Mouse (Mus musculus) CH12.LX (cell line): Measurements from ENCODE around the gene Phpt1. TPM values are rescaled to one million over a fixed set of nuclear protein-coding genes. Genes with fewer than 3 reads are reported as not detected.
A peak's percentile ranks its signal among the peaks of the same experiment; 100 is the strongest.

ENCODE experiments used
- DNase-seq: peaks from one replicate; pipeline ENCODE4 v3.0.0-alpha.2; 2013; ENCODE audit errors: extremely low read depth
- H3K27ac ChIP-seq: 2 replicates; pipeline ENCODE4 v1.5.1; 2012; ENCODE audit warnings: low read depth, mild to moderate bottlenecking, control low read depth, moderate library complexity; ENCODE audit not compliant: insufficient read depth
- H3K27me3 ChIP-seq: replicated peaks from 2 replicates; pipeline ENCODE3; 2012; ENCODE audit warnings: inconsistent platforms
- H3K36me3 ChIP-seq, 2 experiments: replicated peaks in 1 of 2; 2 replicates each; pipeline versions ENCODE3 to v1.6.1; 2012; ENCODE audit warnings: inconsistent platforms in 1 of 2, low read length in 1 of 2, mild to moderate bottlenecking in 1 of 2, mixed read lengths in 1 of 2, moderate library complexity in 1 of 2; ENCODE audit not compliant: control insufficient read depth in 1 of 2, insufficient read depth in 1 of 2
- H3K4me1 ChIP-seq, 2 experiments: 2 replicates each; pipeline ENCODE4 v1.6.1; 2012; ENCODE audit warnings: inconsistent platforms in 1 of 2, moderate library complexity in 1 of 2; ENCODE audit not compliant: insufficient read depth in 2 of 2, control insufficient read depth in 1 of 2
- H3K4me2 ChIP-seq: 2 replicates; pipeline ENCODE4 v1.6.1; 2012; ENCODE audit warnings: low read depth, mild to moderate bottlenecking, control low read depth; ENCODE audit not compliant: poor library complexity, insufficient read depth, severe bottlenecking
- H3K4me3 ChIP-seq, 3 experiments: fragments of 150-350 bp in 1 of 3; sonication (generic) in 1 of 3; replicated peaks in 1 of 3; 2 replicates each; pipeline versions ENCODE3 to v1.5.1; 2011 to 2012; ENCODE audit warnings: low read depth in 2 of 3, low read length in 2 of 3, mild to moderate bottlenecking in 2 of 3, moderate library complexity in 2 of 3, control low read depth in 1 of 3, improper control_type of control experiment in 1 of 3, inconsistent platforms in 1 of 3, mixed read lengths in 1 of 3; ENCODE audit not compliant: poor library complexity in 1 of 3
- H3K79me2 ChIP-seq: replicated peaks from 2 replicates; pipeline ENCODE4 v1.6.1; 2012; ENCODE audit warnings: mild to moderate bottlenecking, moderate library complexity; ENCODE audit not compliant: control insufficient read depth, poor library complexity, insufficient read depth, severe bottlenecking; ENCODE audit errors: extremely low read depth
- H3K9ac ChIP-seq: 2 replicates; pipeline ENCODE4 v1.6.1; 2012; ENCODE audit warnings: low read depth, mild to moderate bottlenecking, control low read depth, moderate library complexity; ENCODE audit not compliant: insufficient read depth
- H3K9me3 ChIP-seq: replicated peaks from 2 replicates; pipeline ENCODE3; 2012; ENCODE audit warnings: low read length, inconsistent platforms, mixed read lengths
- BHLHE40 ChIP-seq: IDR thresholded peaks from 2 replicates; pipeline ENCODE4 v1.6.1; 2011; ENCODE audit warnings: mild to moderate bottlenecking, low read depth, low read length, improper control_type of control experiment
- CTCF ChIP-seq, 2 experiments: IDR thresholded peaks in 1 of 2; conservative IDR thresholded peaks in 1 of 2; 2 replicates each; pipeline ENCODE4 v1.5.1; 2011 to 2012; ENCODE audit warnings: low read depth in 2 of 2, low read length in 2 of 2, improper control_type of control experiment in 1 of 2, inconsistent platforms in 1 of 2, mild to moderate bottlenecking in 1 of 2, moderate library complexity in 1 of 2
- ELF1 ChIP-seq: IDR thresholded peaks from 2 replicates; pipeline ENCODE4 v1.6.1; 2014; ENCODE audit warnings: low read depth, mild to moderate bottlenecking, inconsistent platforms, low read length, improper control_type of control experiment
- GABPA ChIP-seq: IDR thresholded peaks from 2 replicates; pipeline ENCODE4 v1.6.1; 2012; ENCODE audit warnings: low read depth, low read length, improper control_type of control experiment, inconsistent platforms; ENCODE audit not compliant: insufficient replicate concordance
- IRF4 ChIP-seq: IDR thresholded peaks from 2 replicates; pipeline ENCODE4 v1.6.1; 2014; ENCODE audit warnings: low read depth, mild to moderate bottlenecking, inconsistent platforms, low read length, improper control_type of control experiment
- JUN ChIP-seq: IDR thresholded peaks from 2 replicates; pipeline ENCODE4 v1.6.1; 2011; ENCODE audit warnings: low read depth, mild to moderate bottlenecking, low read length, improper control_type of control experiment, moderate library complexity; ENCODE audit not compliant: insufficient read depth
- KAT2A ChIP-seq: IDR thresholded peaks from 2 replicates; pipeline ENCODE4 v1.6.1; 2012; ENCODE audit warnings: low read length, improper control_type of control experiment, inconsistent platforms; ENCODE audit not compliant: insufficient replicate concordance
- MAFK ChIP-seq: IDR thresholded peaks from 2 replicates; pipeline ENCODE4 v1.6.1; 2011; ENCODE audit warnings: low read length, improper control_type of control experiment; ENCODE audit not compliant: insufficient replicate concordance
- MAX ChIP-seq: IDR thresholded peaks from 2 replicates; pipeline ENCODE4 v1.6.1; 2011; ENCODE audit warnings: low read length, improper control_type of control experiment
- MEF2A ChIP-seq: IDR thresholded peaks from 2 replicates; pipeline ENCODE4 v1.6.1; 2014; ENCODE audit warnings: low read depth, mild to moderate bottlenecking, inconsistent platforms, low read length, improper control_type of control experiment, borderline replicate concordance
- MXI1 ChIP-seq: IDR thresholded peaks from 2 replicates; pipeline ENCODE4 v1.6.1; 2011; ENCODE audit warnings: mild to moderate bottlenecking, low read depth, low read length, improper control_type of control experiment
- MYC ChIP-seq: IDR thresholded peaks from 2 replicates; pipeline ENCODE4 v1.6.1; 2011; ENCODE audit warnings: low read depth, mild to moderate bottlenecking, improper control_type of control experiment, low read length
- PAX5 ChIP-seq: IDR thresholded peaks from 2 replicates; pipeline ENCODE4 v1.6.1; 2012; ENCODE audit warnings: low read length, inconsistent platforms, mixed read lengths
- POLR2A ChIP-seq: IDR thresholded peaks from 2 replicates; pipeline ENCODE4 v1.6.1; 2011; ENCODE audit warnings: low read depth, mild to moderate bottlenecking, improper control_type of control experiment, low read length
- RAD21 ChIP-seq: IDR thresholded peaks from 2 replicates; pipeline ENCODE4 v1.6.1; 2011; ENCODE audit warnings: low read depth, mild to moderate bottlenecking, low read length, improper control_type of control experiment, moderate library complexity
- RCOR1 ChIP-seq: conservative IDR thresholded peaks from 2 replicates; pipeline ENCODE4 v1.6.1; 2012; ENCODE audit warnings: low read depth, mild to moderate bottlenecking, inconsistent platforms, low read length, improper control_type of control experiment
- SIN3A ChIP-seq: IDR thresholded peaks from 2 replicates; pipeline ENCODE4 v1.6.1; 2012; ENCODE audit warnings: low read length, improper control_type of control experiment, inconsistent platforms
- SMC3 ChIP-seq: IDR thresholded peaks from 2 replicates; pipeline ENCODE4 v1.6.1; 2011; ENCODE audit warnings: low read depth, low read length, improper control_type of control experiment
- TCF12 ChIP-seq: IDR thresholded peaks from 2 replicates; pipeline ENCODE4 v1.6.1; 2014; ENCODE audit warnings: low read depth, mild to moderate bottlenecking, inconsistent platforms, low read length, improper control_type of control experiment
- USF1 ChIP-seq: IDR thresholded peaks from 2 replicates; pipeline ENCODE4 v1.6.1; 2014; ENCODE audit warnings: low read depth, mild to moderate bottlenecking, inconsistent platforms, low read length, improper control_type of control experiment
- USF2 ChIP-seq: conservative IDR thresholded peaks from 2 replicates; pipeline ENCODE4 v1.6.1; 2011; ENCODE audit warnings: low read depth, low read length, improper control_type of control experiment
- ZC3H11A ChIP-seq: IDR thresholded peaks from 2 replicates; pipeline ENCODE4 v1.6.1; 2012; ENCODE audit warnings: low read depth, mild to moderate bottlenecking, inconsistent platforms, low read length, improper control_type of control experiment
- ZMIZ1 ChIP-seq: IDR thresholded peaks from 2 replicates; pipeline ENCODE4 v1.6.1; 2012; ENCODE audit warnings: low read depth, mild to moderate bottlenecking, inconsistent platforms, low read length, improper control_type of control experiment
- ZNF384 ChIP-seq: IDR thresholded peaks from 2 replicates; pipeline ENCODE4 v1.6.1; 2012; ENCODE audit warnings: low read depth, low read length, improper control_type of control experiment, inconsistent platforms
- dilution Hi-C: fragments of 300-500 bp; cut with MboI; formaldehyde crosslinking; loops from 2 replicates; pipeline ENCODE4 v1.14.3; 2020; ENCODE audit warnings: low sequenced_read_pairs; ENCODE audit not compliant: extremely low pct_unique_long_range_greater_than_20kb, extremely low pct_ligation_motif_present
- in situ Hi-C: fragments of 300-500 bp; cut with MboI; formaldehyde crosslinking; loops from 3 replicates; pipeline ENCODE4 v1.14.3; 2019; ENCODE audit warnings: low sequenced_read_pairs, low pct_ligation_motif_present, low pct_unique_long_range_greater_than_20kb, mixed read lengths
- polyA plus RNA-seq: library from polyadenylated mRNA; unstranded; fragments of >175 nt; gene quantifications from 2 replicates; pipeline ENCODE4 v1.2.1, GENCODE M21; 2012; ENCODE audit warnings: low read depth; ENCODE audit not compliant: insufficient read length
- total RNA-seq, 2 experiments: library from RNA; depleted of rRNA; stranded (reverse); fragments of 300-350 nt in 1 of 2; fragments of >200 nt in 1 of 2; gene quantifications; 2 replicates each; pipeline ENCODE4 v1.2.3; 2012 to 2014

Gene Phpt1
- total and polyA plus RNA-seq, 3 experiments = 37.9 to 66.9 (median 46.6) TPM

- no peaks in the 10 kb centered on the region for H3K79me2 ChIP-seq
- no peak overlapping the region for H3K27ac ChIP-seq
- DNase-seq = peak; percentile 24
- H3K36me3 ChIP-seq = peaks cover 35 to 67% of the 10 kb centered on the region in 2 experiments
- H3K4me3 ChIP-seq = no peak overlapping the region
- H3K27me3 ChIP-seq = no peaks in the 10 kb centered on the region
- H3K4me1 ChIP-seq = peaks cover 9 to 35% of the 10 kb centered on the region in 2 experiments; a peak in 3 of 4 replicates
- dilution Hi-C loops (no loop called here), in situ Hi-C loops (no loop called here)
- peaks cover 39% of the 10 kb centered on the region for H3K9me3 ChIP-seq
- H3K4me2 ChIP-seq = no peak overlapping the region
- H3K9ac ChIP-seq = no peak overlapping the region
- TF ChIP-seq PAX5 (no peak), ZC3H11A (no peak), KAT2A (no peak), ELF1 (no peak), SMC3 (peak; percentile 15; the same call in 1 of the 2 replicates), ZMIZ1 (no peak), MYC (no peak), RAD21 (no peak; the same call in 1 of the 2 replicates), MEF2A (no peak), GABPA (no peak), IRF4 (no peak), MAX (no peak), CTCF (conservative IDR thresholded peaks at IDR 0.05 in 1 of 2, IDR thresholded peaks at IDR 0.05 in 1 of 2; ENCODE audit: low read depth in 2 of 2, low read length in 2 of 2) (peak in 1 of 2 experiments; percentile 42; a peak in 2 of 4 replicates), MAFK (no peak), USF2 (no peak), ZNF384 (no peak)
Observed at GRCm38 (mm10) chr2:25579737-25580460, 4.9 kb upstream of the Phpt1 start.

GRCm38 (mm10) chr2:25578796-25579736 lies 4.0 kb upstream of the Phpt1 start:
- H3K4me3 ChIP-seq = peak overlapping the region in 1 of 3 experiments; percentile 19
- in situ Hi-C loops = no loop called here
- TF ChIP-seq USF2 = no peak
- no peak for TF ChIP-seq MEF2A
- TF ChIP-seq TCF12 = no peak
- no peak for TF ChIP-seq USF1
- no peak for TF ChIP-seq RAD21
- TF ChIP-seq ELF1 = no peak
- no peak for TF ChIP-seq RCOR1
- no peak for TF ChIP-seq SIN3A
- no peak for TF ChIP-seq BHLHE40
- TF ChIP-seq JUN = no peak
- no peak for TF ChIP-seq MXI1
- TF ChIP-seq POLR2A = no peak
- no peak for TF ChIP-seq PAX5
- no peak for TF ChIP-seq CTCF (conservative IDR thresholded peaks at IDR 0.05 in 1 of 2, IDR thresholded peaks at IDR 0.05 in 1 of 2; ENCODE audit: low read depth in 2 of 2, low read length in 2 of 2)
- no peak for TF ChIP-seq ZNF384
- H3K4me2 ChIP-seq = no peak overlapping the region
- H3K9me3 ChIP-seq = peaks cover 39% of the 10 kb centered on the region
- no peak for DNase-seq
- no peak overlapping the region for H3K27ac ChIP-seq
- no peaks in the 10 kb centered on the region for H3K27me3 ChIP-seq
- dilution Hi-C loops = no loop called here
- H3K9ac ChIP-seq = no peak overlapping the region
- no peaks in the 10 kb centered on the region for H3K79me2 ChIP-seq
- H3K36me3 ChIP-seq = peaks cover 26 to 59% of the 10 kb centered on the region in 2 experiments
- H3K4me1 ChIP-seq = peaks cover 9 to 35% of the 10 kb centered on the region in 2 experiments; a peak in 3 of 4 replicates
